Mouse (Mus musculus) embryonic facial prominence, embryonic 14.5 days (tissue): ENCODE measurements around the gene Avp. TPM values are rescaled to one million over a fixed set of nuclear protein-coding genes. Genes with fewer than 3 reads are reported as not detected.

Source experiments
- ATAC-seq: fragments of 200-750 bp; cut with Nextera tagmentation; 2 replicates; pipeline ENCODE4 v1.8.0; 2017; ENCODE audit warnings: low read depth, moderate number of reproducible peaks, moderate TSS enrichment
- DNase-seq: peaks from one replicate; pipeline ENCODE4 v3.0.0-alpha.2; 2015; ENCODE audit warnings: low spot score
- H3K27ac ChIP-seq: fragments of 300-500 bp; sonication (generic); replicated peaks from 2 replicates; pipeline ENCODE4 v1.5.1; 2014; ENCODE audit warnings: low read depth, mild to moderate bottlenecking, low read length, moderate library complexity
- H3K27me3 ChIP-seq: fragments of 300-500 bp; sonication (generic); replicated peaks from 2 replicates; pipeline ENCODE4 v1.6.1; 2014; ENCODE audit warnings: low read length; ENCODE audit not compliant: control insufficient read depth, insufficient read depth
- H3K36me3 ChIP-seq: fragments of 300-500 bp; sonication (generic); 2 replicates; pipeline ENCODE4 v1.6.1; 2014; ENCODE audit warnings: low read length, mixed read lengths; ENCODE audit not compliant: control insufficient read depth, insufficient read depth
- H3K4me1 ChIP-seq: fragments of 300-500 bp; sonication (generic); 2 replicates; pipeline ENCODE4 v1.6.1; 2014; ENCODE audit warnings: antibody characterized with exemption, low read length; ENCODE audit not compliant: control insufficient read depth, insufficient read depth
- H3K4me2 ChIP-seq: fragments of 300-500 bp; sonication (generic); 2 replicates; pipeline ENCODE4 v1.6.1; 2014; ENCODE audit warnings: low read depth, mild to moderate bottlenecking, low read length, moderate library complexity, mixed read lengths
- H3K4me3 ChIP-seq: fragments of 300-500 bp; sonication (generic); 2 replicates; pipeline ENCODE4 v1.5.1; 2014; ENCODE audit warnings: low read depth, mild to moderate bottlenecking, low read length
- H3K9ac ChIP-seq: fragments of 300-500 bp; sonication (generic); 2 replicates; pipeline ENCODE4 v1.6.1; 2014; ENCODE audit warnings: low read depth, mild to moderate bottlenecking, low read length, moderate library complexity, mixed read lengths
- H3K9me3 ChIP-seq: fragments of 300-500 bp; sonication (generic); 2 replicates; pipeline ENCODE4 v1.6.1; 2016; ENCODE audit warnings: low read length; ENCODE audit not compliant: control insufficient read depth
- WGBS: fragments of 180-500 bp; shearing (Covaris S2); extraction: QIAGEN DNeasy Blood & Tissue Kit; methylation state at CpG from one replicate; pipeline ENCODE4 v1.1.7; 2014; 5-methylcytosine and 5-hydroxymethylcytosine counted together
- polyA plus RNA-seq: library from polyadenylated mRNA; unstranded; fragments of >200 nt; fragmentation: Nextera tagmentation; extraction: Ambion mirVana; gene quantifications from 2 replicates; pipeline ENCODE4 v1.2.1, GENCODE M21; 2014

Gene Avp
- not detected in 2 replicates for polyA plus RNA-seq

DNA sequence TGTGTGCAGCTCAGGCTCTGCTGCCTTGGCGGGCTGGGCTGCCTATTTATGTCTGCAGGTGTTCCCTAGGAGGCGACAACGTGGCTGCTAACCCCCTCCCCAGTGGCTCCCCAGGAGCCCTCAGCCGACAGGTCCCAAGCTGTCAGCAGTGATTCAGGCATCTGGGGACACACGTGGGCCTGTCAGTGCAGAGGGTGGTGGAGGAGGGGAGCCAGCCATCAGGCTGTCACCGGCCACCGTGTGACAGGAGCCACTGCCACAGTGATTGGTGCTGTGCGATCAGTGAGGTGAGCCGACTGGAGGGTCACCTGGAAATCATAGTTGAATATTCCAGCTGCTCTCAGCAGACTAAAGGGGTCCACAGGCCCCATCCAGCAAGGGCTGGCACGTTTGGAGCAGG is at the start of gene Avp:
Gene Avp (minus strand): TSS at position 3 of the 400 bp plus-strand sequence.
- WGBS: 38% methylated on average over 9 of the region's 10 CpGs
- Histone ChIP-seq H3K4me3 (no peak within 1 kb of the TSS; the same call in 1 of the 2 replicates), H3K36me3 (no peaks in the 10 kb centered on the region), H3K4me2 (no peak within 1 kb of the TSS), H3K9me3 (no peaks in the 10 kb centered on the region), H3K27me3 (peaks cover 58% of the 10 kb centered on the region), H3K4me1 (0 out of 2 replicates have a peak, but pooled peaks cover 4% of the 10 kb centered on the region), H3K27ac (no peak within 1 kb of the TSS), H3K9ac (no peak within 1 kb of the TSS)
- DNase-seq (no peak), ATAC-seq (no peak)

- Histone ChIP-seq H3K4me2 (peak within 1 kb of the TSS; percentile 91), H3K27me3 (peaks cover 13% of the 10 kb centered on the region), H3K36me3 (peaks cover 34% of the 10 kb centered on the region), H3K9ac (peak within 1 kb of the TSS; percentile 95), H3K4me3 (peak within 1 kb of the TSS; percentile 96), H3K4me1 (peaks cover 12% of the 10 kb centered on the region), H3K9me3 (no peaks in the 10 kb centered on the region), H3K27ac (peak within 1 kb of the TSS; percentile 81)
- DNase-seq (peak; percentile 93), ATAC-seq (peak; percentile 90)
- under 1% methylated on average over 25 of the region's 25 CpGs for WGBS
Measured at GRCm38 (mm10) chr2:130629839-130630203, 47.5 kb upstream of the Avp start, which contains the start of the genes Fastkd5 and Ubox5. Gene Fastkd5 (minus strand): TSS chr2:130630027. Gene Ubox5 (minus strand): TSS chr2:130630038.

DNA sequence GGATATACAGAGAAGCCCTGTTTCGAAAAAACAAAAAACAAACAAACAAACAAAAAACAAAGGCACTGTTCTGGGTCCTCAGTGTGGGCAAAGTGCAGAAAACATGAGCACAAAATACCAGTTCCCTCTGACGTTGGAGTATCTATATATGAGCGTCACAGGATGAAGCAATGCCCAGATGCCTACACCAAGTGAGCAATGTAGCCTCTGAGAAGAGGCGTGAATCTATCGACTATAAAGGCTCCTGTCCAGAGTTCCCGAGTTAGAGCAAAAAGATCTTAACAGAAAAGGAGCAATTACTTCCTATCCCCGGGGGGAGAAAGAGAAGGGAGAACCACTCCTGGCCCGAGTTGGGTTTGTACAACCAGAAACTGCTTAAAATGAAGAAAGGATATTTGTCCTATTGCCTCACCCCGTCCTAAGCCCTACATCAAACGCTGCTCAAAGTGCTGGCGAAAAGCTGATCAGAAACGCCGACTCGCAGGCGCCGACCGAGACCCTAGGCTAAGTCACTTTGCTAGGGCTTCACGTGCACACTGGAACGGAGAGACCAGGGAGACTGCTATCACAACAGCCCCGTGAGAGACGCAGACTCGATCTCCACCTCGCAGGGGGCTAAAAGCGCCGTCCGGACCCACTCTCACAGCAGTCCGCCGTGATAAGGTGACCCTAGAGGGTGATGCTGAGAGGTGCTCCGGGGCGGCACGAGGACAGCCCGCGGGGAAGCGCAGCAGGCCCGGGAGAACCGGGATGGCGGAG is 46.9 kb upstream of the Avp start:
- H3K4me3 ChIP-seq: peak overlapping the region; percentile 96
- H3K9ac ChIP-seq: peak overlapping the region; percentile 95
- DNase-seq: no peak
- WGBS: 2% methylated on average over 33 of the region's 37 CpGs
- peaks cover 7% of the 10 kb centered on the region for H3K4me1 ChIP-seq
- ATAC-seq: peak; percentile 35
- no peaks in the 10 kb centered on the region for H3K9me3 ChIP-seq
- H3K27ac ChIP-seq: peak overlapping the region; percentile 81
- peaks cover 36% of the 10 kb centered on the region for H3K36me3 ChIP-seq
- peaks cover 8% of the 10 kb centered on the region for H3K27me3 ChIP-seq
- peak overlapping the region; percentile 91 for H3K4me2 ChIP-seq

GRCm38 (mm10) chr2:130628424-130628823 is 46.1 kb upstream of the Avp start:
- DNase-seq (no peak), ATAC-seq (no peak)
- Histone ChIP-seq H3K4me1 (peaks cover 5% of the 10 kb centered on the region), H3K9me3 (no peaks in the 10 kb centered on the region), H3K27me3 (no peaks in the 10 kb centered on the region), H3K9ac (no peak overlapping the region), H3K36me3 (peaks cover 36% of the 10 kb centered on the region), H3K27ac (no peak overlapping the region), H3K4me2 (peak overlapping the region; percentile 91), H3K4me3 (peak overlapping the region; percentile 96; the same call in 1 of the 2 replicates)
- WGBS: 67% methylated on average over 3 of the region's 3 CpGs

DNA sequence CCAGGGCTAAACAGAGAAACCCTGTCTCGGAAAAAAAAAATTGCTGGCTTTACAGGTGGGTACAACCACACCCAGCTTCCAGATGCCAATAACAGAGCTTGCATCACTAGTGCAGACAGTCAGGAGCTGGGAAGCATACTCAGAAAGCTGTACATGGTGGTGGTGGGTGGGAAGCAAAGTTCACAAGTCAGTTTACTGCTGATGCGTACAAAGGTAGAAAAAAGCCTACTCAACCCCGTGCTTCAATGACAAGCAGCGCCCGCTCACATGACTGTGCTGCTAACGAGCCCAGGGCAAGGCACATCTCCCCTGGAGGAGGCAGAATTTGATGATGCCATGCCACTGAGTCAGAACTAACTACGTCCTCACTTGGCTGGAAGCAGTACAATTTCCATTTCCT is 36.6 kb upstream of the Avp start:
- no peaks in the 10 kb centered on the region for H3K4me1 ChIP-seq
- no peak overlapping the region for H3K27ac ChIP-seq
- DNase-seq (no peak), ATAC-seq (no peak)
- no peak overlapping the region for H3K4me3 ChIP-seq
- no peak overlapping the region for H3K4me2 ChIP-seq
- H3K9ac ChIP-seq: no peak overlapping the region
- H3K36me3 ChIP-seq: peaks cover 50% of the 10 kb centered on the region
- 95% methylated on average over 7 of the region's 7 CpGs for WGBS
- no peaks in the 10 kb centered on the region for H3K27me3 ChIP-seq
- H3K9me3 ChIP-seq: no peaks in the 10 kb centered on the region

DNA sequence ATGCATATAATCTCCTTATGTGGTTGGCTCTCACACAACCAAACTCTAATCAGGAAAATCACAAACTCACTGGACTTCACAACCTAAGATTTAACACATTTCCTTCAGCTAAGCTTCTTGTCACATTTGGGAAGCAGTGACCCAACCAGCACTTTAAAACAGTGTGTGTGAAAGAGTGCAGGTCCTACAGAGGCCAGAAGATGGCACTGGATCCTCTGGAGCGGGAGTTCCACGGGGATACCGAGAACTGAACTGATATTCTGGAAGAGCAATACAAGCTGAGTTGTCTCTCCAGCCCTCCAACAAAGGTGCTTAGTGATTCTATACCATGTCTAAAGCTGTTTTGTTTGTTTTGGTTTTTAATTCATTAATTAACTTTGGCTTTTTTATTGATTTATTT is 30.7 kb upstream of the Avp start:
- Histone ChIP-seq H3K4me3 (no peak overlapping the region), H3K4me1 (no peaks in the 10 kb centered on the region), H3K9me3 (no peaks in the 10 kb centered on the region), H3K9ac (no peak overlapping the region), H3K27ac (no peak overlapping the region), H3K4me2 (no peak overlapping the region), H3K27me3 (no peaks in the 10 kb centered on the region), H3K36me3 (peaks cover 42% of the 10 kb centered on the region)
- WGBS: 58% methylated on average over 3 of the region's 3 CpGs
- DNase-seq (no peak), ATAC-seq (no peak)

DNA sequence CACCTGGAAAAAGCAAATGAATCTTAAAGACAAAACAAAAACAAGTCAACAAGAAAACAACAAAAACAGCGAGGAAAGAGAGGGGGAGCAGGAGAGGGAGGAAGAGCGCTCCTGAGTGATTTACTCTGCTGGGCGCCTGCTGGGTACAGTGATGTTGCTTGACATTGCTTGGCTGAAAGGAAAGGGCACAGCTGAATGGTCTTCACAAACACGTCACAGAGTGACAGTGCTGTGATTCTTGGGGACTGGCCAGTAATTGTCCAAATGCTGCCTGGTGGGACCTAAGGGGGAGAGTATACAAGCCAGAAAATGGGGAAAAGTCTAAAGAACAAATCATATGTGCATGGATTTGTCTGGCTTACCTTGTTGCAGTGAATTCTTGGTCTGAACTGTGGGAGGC is 19.8 kb upstream of the Avp start:
- Histone ChIP-seq H3K4me1 (no peaks in the 10 kb centered on the region), H3K4me3 (no peak overlapping the region), H3K36me3 (peaks cover 50% of the 10 kb centered on the region), H3K27me3 (no peaks in the 10 kb centered on the region), H3K9me3 (no peaks in the 10 kb centered on the region), H3K27ac (no peak overlapping the region), H3K4me2 (no peak overlapping the region), H3K9ac (no peak overlapping the region)
- 88% methylated on average over 4 of the region's 4 CpGs for WGBS
- DNase-seq: no peak
- no peak for ATAC-seq

- Histone ChIP-seq H3K9me3 (no peaks in the 10 kb centered on the region), H3K4me2 (no peak overlapping the region), H3K9ac (no peak overlapping the region), H3K27ac (no peak overlapping the region), H3K4me1 (no peaks in the 10 kb centered on the region), H3K36me3 (peaks cover 62% of the 10 kb centered on the region), H3K4me3 (no peak overlapping the region), H3K27me3 (no peaks in the 10 kb centered on the region)
- no peak for DNase-seq
- ATAC-seq: no peak
- WGBS: 69% methylated on average over 3 of the region's 3 CpGs
Measured at GRCm38 (mm10) chr2:130598399-130598798, 16.0 kb upstream of the Avp start.

DNA sequence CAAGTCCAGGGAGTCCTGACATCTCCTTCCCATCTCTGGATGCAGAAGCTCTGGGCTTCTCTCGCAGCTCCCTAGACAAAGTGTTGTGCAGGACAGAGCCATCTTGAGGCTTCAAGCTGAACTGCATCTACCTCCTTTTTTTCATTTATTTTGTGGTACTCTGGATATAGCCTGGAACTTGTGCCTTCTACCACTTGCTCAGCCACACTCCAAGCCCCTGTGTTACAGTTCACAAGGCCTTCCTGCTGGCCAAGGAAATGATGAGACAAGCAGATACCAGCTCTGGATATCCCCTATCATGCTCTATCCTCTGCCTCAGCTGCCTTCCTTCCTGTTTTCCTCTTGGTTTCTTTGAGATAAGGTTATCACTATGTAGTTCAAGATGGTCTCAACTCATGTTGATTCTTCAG is 15.3 kb upstream of the Avp start:
- H3K9me3 ChIP-seq: no peaks in the 10 kb centered on the region
- WGBS: 0% methylated on average over 1 of the region's 1 CpGs
- DNase-seq (peak; percentile 57), ATAC-seq (no peak; the same call in 1 of the 2 replicates)
- no peak overlapping the region for H3K4me2 ChIP-seq
- H3K27ac ChIP-seq: no peak overlapping the region
- H3K27me3 ChIP-seq: no peaks in the 10 kb centered on the region
- no peaks in the 10 kb centered on the region for H3K4me1 ChIP-seq
- no peak overlapping the region for H3K9ac ChIP-seq
- no peak overlapping the region for H3K4me3 ChIP-seq
- peaks cover 59% of the 10 kb centered on the region for H3K36me3 ChIP-seq
